Mouse (Mus musculus) cerebellum, adult 2 months (tissue): ENCODE results near the gene Rab1a. TPM values are rescaled to one million over a fixed set of nuclear protein-coding genes. Genes with fewer than 3 reads are reported as not detected.
"Not testable (repeated sequence)": the region's sequence is repeated elsewhere in the genome, so short reads cannot be mapped to it uniquely, and the experiment has no call there.

Experiments
- DNase-seq, 2 experiments: peaks; one replicate each; pipeline ENCODE4 v3.0.0; 2021
- H3K27ac ChIP-seq: fragments of 200-500 bp; 2 replicates; pipeline ENCODE4 v1.5.1; 2012; ENCODE audit warnings: low read length, control low read depth, inconsistent platforms; ENCODE audit not compliant: insufficient read depth
- H3K27me3 ChIP-seq: fragments of 200-500 bp; 2 replicates; pipeline ENCODE4 v1.6.1; 2012; ENCODE audit warnings: inconsistent platforms, mild to moderate bottlenecking, low read length, moderate library complexity; ENCODE audit not compliant: control insufficient read depth, insufficient read depth
- H3K4me1 ChIP-seq: fragments of 200-500 bp; 2 replicates; pipeline ENCODE4 v1.6.1; 2011; ENCODE audit warnings: low read length; ENCODE audit not compliant: control insufficient read depth, insufficient read depth
- H3K4me3 ChIP-seq: fragments of 200-500 bp; replicated peaks from 2 replicates; pipeline ENCODE3; 2011; ENCODE audit warnings: mild to moderate bottlenecking, low read depth, low read length, control low read depth; ENCODE audit not compliant: insufficient read depth
- CTCF ChIP-seq: fragments of 200-500 bp; IDR thresholded peaks from 2 replicates; pipeline ENCODE4 v1.5.1; 2011; ENCODE audit warnings: low read depth, mild to moderate bottlenecking, control low read depth, low read length, moderate library complexity, borderline replicate concordance; ENCODE audit not compliant: insufficient read depth
- POLR2A ChIP-seq: fragments of 200-500 bp; IDR thresholded peaks from 2 replicates; pipeline ENCODE4 v1.6.1; 2011; ENCODE audit warnings: low read length, control low read depth, borderline replicate concordance; ENCODE audit not compliant: insufficient read depth
- WGBS: fragments of 180-500 bp; shearing (Covaris S2); methylation state at CpG from one replicate; pipeline ENCODE4 v1.1.7; 2018; 5-methylcytosine and 5-hydroxymethylcytosine counted together
- polyA plus RNA-seq: library from polyadenylated mRNA; depleted of rRNA; stranded (reverse); fragments of >200 nt; gene quantifications from 2 replicates; pipeline ENCODE4 v1.2.3, GENCODE M21; 2012

The Rab1a gene
- polyA plus RNA-seq, 1 experiment: 191 TPM

- Histone ChIP-seq H3K27me3 (no peaks in the 10 kb centered on the region), H3K27ac (no peak overlapping the region), H3K4me3 (no peak overlapping the region), H3K4me1 (peaks cover 4% of the 10 kb centered on the region; the same call in 1 of the 2 replicates)
- no peak for DNase-seq
- WGBS: 37% methylated on average over 4 of the region's 4 CpGs
- no peak for TF ChIP-seq POLR2A
- no peak for TF ChIP-seq CTCF
Observed at GRCm38 (mm10) chr11:20205538-20205937, 4.3 kb downstream of the Rab1a start.

- Histone ChIP-seq H3K27me3 (no peaks in the 10 kb centered on the region), H3K27ac (no peak overlapping the region), H3K4me3 (no peak overlapping the region), H3K4me1 (peaks cover 4% of the 10 kb centered on the region; the same call in 1 of the 2 replicates)
- 47% methylated on average over 2 of the region's 2 CpGs for WGBS
- DNase-seq: no peak
- TF ChIP-seq CTCF (no peak), POLR2A (no peak)
Observed at GRCm38 (mm10) chr11:20206626-20207223, 5.5 kb downstream of the Rab1a start.

DNA sequence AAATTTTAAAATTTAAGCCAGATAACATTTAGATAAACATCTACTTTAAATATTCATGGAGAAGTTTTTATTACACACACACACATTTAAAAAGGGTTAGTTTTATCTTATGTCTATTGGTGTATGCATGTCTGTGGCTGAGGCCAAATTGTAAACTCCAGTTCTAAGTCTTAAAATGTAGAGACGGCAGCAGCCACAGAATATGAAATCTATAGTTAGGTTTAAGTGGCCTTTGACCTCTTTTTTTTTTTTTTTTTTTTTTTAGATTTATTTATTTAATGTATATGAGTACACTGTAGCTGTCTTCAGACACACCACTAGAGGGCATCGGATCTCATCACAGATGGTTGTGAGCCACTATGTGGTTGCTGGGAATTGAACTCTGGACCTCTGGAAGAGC lies 6.4 kb downstream of the Rab1a start:
- Histone ChIP-seq H3K4me3 (no peak overlapping the region), H3K4me1 (peaks cover 4% of the 10 kb centered on the region; the same call in 1 of the 2 replicates), H3K27ac (no peak overlapping the region), H3K27me3 (no peaks in the 10 kb centered on the region)
- no peak for TF ChIP-seq CTCF
- TF ChIP-seq POLR2A: no peak
- no peak for DNase-seq
- WGBS: 86% methylated on average over 2 of the region's 2 CpGs

DNA sequence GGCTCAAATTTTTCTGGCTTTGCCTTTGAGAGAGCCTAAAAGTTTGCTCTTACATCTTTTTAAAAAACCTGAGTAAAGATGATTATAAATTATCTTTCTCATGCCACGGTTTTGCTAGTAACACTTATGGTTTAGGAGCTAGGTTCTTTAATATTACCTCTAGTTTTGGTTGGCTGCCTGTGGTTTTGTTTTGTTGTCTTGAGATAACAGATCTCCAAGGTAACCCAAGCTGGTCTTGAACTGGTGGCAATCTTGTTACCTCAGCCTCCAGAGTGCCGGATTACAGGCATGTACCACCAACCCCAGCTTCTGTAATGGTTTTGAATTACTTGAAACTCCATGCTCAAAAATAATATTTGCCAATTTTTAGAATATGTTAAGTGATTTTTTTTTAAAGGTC lies 10.6 kb downstream of the Rab1a start:
- WGBS: 78% methylated on average over 2 of the region's 2 CpGs
- no peak overlapping the region for H3K27ac ChIP-seq
- TF ChIP-seq CTCF (no peak), POLR2A (no peak)
- no peak for DNase-seq
- peaks cover 4% of the 10 kb centered on the region for H3K4me1 ChIP-seq
- no peak overlapping the region for H3K4me3 ChIP-seq
- no peaks in the 10 kb centered on the region for H3K27me3 ChIP-seq

DNA sequence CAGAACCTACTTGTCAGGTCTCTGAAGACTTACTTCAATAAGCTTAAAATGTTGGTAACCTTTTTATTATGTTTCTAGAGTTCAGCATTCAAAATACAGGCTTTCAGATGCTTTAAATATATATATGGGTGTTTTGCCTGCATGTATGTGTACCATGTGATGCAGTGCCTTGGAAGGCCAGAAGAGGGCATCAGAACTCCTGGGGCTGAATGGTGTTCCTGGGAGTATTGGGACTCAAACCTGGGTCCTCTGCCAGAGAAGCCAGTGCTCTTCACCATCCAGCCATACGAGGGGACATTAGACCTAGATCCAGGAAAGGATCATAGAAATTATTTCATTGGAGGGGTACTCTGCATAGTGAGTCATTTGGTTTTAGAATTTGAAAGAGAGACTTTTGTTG lies 13.5 kb downstream of the Rab1a start:
- H3K4me1 ChIP-seq: peaks cover 4% of the 10 kb centered on the region
- TF ChIP-seq POLR2A (no peak), CTCF (peak; percentile 27; the same call in 1 of the 2 replicates)
- no peak overlapping the region for H3K27ac ChIP-seq
- WGBS: 95% methylated on average over 1 of the region's 1 CpGs
- no peak overlapping the region for H3K4me3 ChIP-seq
- DNase-seq: no peak
- no peaks in the 10 kb centered on the region for H3K27me3 ChIP-seq

GRCm38 (mm10) chr11:20216415-20216814 lies 15.2 kb downstream of the Rab1a start:
- Histone ChIP-seq H3K4me1 (no peaks in the 10 kb centered on the region; the same call in none of the 2 replicates), H3K4me3 (no peak overlapping the region), H3K27me3 (no peaks in the 10 kb centered on the region), H3K27ac (no peak overlapping the region)
- DNase-seq: no peak
- 87% methylated on average over 4 of the region's 4 CpGs for WGBS
- no peak for TF ChIP-seq POLR2A
- TF ChIP-seq CTCF: no peak

- Histone ChIP-seq H3K4me1 (no peaks in the 10 kb centered on the region; the same call in none of the 2 replicates), H3K4me3 (no peak overlapping the region), H3K27ac (no peak overlapping the region), H3K27me3 (no peaks in the 10 kb centered on the region)
- 94% methylated on average over 1 of the region's 1 CpGs for WGBS
- no peak for DNase-seq
- TF ChIP-seq POLR2A (no peak), CTCF (no peak)
Observed at GRCm38 (mm10) chr11:20217227-20217626, 16.0 kb downstream of the Rab1a start.

- H3K4me3 ChIP-seq, H3K27ac ChIP-seq, H3K4me1 ChIP-seq, DNase-seq, H3K27me3 ChIP-seq: not testable (repeated sequence)
- WGBS: 100% methylated on average over 1 of the region's 1 CpGs
Observed at GRCm38 (mm10) chr11:20221671-20222070, 20.4 kb downstream of the Rab1a start.
